Mouse (Mus musculus): ENCODE results near the gene Spryd7.
A peak's percentile ranks its signal among the peaks of the same experiment; 100 is the strongest.
"Not testable (repeated sequence)": the region's sequence is repeated elsewhere in the genome, so short reads cannot be mapped to it uniquely, and the experiment has no call there.

Gene Spryd7

GRCm38 (mm10) chr14:61556289-61557147, at the start of gene Spryd7:
Spryd7 (minus strand) TSS chr14:61556886.
- peak; percentile 98 for DNase-seq (ENCODE audit: low spot score in 2 of 2)

DNA sequence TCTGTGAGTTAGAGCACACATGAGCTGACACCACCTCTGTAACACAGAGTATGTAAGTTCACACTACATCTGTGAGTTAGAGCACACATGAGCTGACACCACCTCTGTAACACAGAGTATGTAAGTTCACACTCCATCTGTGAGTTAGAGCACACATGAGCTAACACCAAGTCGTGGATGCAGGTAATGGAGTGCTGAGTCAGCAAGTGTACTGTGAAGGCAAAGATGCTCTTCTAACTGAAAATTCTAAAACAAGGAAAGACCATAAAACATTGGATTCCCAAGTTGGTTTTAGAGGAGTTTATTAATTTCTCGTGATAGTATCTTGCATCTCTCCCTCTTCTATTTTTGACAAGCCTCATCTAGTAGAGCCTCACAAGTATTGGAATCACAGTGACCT, 49.4 kb upstream of the Spryd7 start:
- not testable (repeated sequence) for DNase-seq (ENCODE audit: low spot score in 2 of 2)

- DNase-seq (ENCODE audit: low spot score in 2 of 2), result no peak
Measured at GRCm38 (mm10) chr14:61604081-61604480, 47.4 kb upstream of the Spryd7 start.

GRCm38 (mm10) chr14:61603069-61603755, 46.5 kb upstream of the Spryd7 start:
- DNase-seq (ENCODE audit: low spot score in 2 of 2), result no peak

DNA sequence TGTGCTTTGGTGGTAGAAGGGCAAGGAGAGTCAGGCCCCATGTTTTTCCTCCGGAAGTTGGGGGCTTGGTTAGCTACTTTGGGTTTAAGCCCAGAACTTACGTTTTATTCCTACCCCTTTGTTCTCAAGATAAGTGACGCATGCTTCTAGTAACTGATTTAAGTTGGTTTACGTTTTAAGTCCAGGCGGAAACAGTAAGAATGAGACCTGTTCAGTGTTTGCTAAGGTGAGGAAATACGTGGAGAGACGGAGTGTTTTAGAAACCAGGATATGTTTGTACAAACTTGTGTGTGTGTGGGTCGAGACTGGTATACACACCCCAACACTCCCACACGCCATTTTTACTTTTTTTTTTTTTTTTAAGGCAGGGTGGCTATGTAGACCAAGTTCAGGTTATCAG, 44.7 kb upstream of the Spryd7 start:
- no peak for DNase-seq (ENCODE audit: low spot score in 2 of 2)

DNA sequence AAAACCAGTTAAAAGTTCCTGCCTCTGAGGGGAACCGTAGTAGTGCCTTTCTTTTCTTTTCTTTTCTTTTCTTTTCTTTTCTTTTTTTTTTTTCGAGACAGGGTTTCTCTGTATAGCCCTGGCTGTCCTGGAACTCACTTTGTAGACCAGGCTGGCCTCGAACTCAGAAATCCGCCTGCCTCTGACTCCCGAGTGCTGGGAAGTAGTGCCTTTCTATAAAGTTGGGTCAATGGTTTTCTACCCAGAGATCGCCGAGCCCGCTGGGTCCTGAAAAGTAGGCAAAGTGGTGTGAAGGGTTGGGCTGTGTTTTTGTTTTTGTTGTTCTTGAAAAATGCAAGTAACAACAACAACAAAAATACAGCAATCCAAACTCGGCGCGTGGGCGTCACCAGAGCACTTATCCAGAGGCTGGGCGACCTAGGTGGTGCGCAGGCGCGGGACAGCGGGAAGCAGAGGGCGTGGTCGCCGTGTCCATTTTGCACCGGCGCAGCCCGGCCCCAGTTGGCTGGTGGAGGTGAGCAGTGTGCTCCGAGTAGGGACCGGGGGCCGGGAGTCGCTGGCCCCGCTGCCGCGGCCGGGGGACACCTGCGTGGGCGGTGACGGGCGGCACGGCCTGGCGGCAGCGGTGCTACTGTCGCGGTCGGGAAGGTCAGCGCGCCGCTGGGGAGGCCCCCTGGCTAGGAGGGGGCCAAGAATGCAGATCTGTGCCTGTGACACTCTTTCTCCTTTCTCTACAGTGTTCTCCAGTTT, 42.5 kb upstream of the Spryd7 start:
- DNase-seq (ENCODE audit: low spot score in 2 of 2), result peak; percentile 86 to 89

GRCm38 (mm10) chr14:61597968-61598367, 41.3 kb upstream of the Spryd7 start, which contains the start of gene Trim13:
Trim13 (plus strand) TSS chr14:61598247.
- DNase-seq (ENCODE audit: low spot score in 2 of 2), result no peak

GRCm38 (mm10) chr14:61596719-61597426, 40.2 kb upstream of the Spryd7 start:
- DNase-seq (ENCODE audit: low spot score in 2 of 2), result no peak

DNA sequence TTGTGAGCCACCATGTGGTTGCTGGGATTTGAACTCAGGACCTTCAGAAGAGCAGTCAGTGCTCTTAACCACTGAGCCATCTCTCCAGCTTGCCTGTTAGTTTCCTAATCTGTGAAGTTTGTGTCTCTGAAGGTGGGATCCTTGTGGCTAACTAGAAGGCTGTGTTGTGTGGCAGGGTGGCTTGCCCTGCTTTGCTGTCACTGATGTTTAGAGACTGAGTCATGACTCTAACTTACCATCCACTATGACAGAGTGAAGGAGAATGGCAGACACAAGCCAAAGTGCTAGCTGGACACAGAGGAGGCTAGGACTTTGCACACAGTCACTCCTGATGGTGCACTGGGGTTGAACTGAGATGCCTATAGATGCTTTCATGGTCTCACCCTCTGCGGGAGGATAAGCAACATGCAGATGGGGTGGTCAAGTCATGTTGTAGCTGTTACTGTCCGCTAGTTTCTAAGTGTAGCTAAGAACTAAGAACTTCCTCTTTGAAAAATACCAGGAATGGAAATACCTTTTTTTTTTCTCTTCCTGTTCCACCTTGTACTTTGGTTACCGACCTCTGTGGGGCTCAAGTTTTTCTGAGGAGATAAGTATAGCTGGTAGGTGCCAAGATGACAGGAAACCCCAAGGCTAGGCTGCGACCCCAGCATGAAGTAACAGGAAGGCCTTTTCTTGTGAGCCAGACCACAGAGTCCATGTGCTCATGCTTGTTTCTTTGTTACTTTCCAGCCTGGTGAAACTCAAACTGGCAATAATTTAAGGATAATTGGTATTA, 32.8 kb upstream of the Spryd7 start:
- DNase-seq (ENCODE audit: low spot score in 2 of 2), result no peak

DNA sequence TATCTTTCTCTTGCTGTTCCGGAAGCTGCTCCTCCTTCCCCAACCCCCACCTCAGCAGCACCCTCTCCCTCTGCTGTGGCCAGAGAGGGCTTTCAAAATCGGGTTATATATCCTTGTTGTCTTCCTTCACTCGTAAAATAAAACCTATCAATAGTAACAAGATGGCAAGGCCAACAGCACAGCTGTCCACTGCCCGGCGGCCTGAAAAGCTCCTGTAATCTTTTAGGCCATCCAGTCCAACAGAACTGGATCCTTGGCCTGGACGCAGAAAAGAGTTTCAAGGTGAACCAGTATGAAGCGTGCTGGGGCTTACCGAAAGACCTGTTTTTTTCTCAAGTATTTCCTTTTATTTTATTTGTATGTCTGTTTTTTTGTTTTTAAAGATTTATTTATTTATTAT, 19.3 kb upstream of the Spryd7 start:
- no peak for DNase-seq (ENCODE audit: low spot score in 2 of 2)

GRCm38 (mm10) chr14:61575066-61575465, 18.4 kb upstream of the Spryd7 start:
- no peak for DNase-seq (ENCODE audit: low spot score in 2 of 2)

DNA sequence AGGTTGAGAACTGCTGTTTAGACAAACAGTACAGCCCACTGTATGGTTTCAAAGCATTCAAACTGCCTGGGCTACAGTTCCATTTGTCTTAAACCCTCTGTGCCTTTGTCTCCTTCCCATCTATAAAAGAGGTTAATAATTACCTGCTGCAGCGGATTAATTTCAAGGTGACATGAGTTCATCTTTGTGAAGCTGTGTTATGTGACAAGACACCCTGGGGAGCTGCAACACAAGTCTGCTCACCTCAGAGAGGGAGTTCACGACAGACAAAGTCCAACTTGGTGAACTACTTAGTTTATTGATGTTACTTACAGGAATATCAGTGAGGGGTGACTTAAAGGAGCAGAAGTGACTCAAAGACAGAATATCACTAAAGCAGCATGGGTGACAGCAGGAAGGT, 15.4 kb upstream of the Spryd7 start:
- no peak for DNase-seq (ENCODE audit: low spot score in 2 of 2)

- peak; percentile 73 to 79 for DNase-seq (ENCODE audit: low spot score in 2 of 2)
Measured at GRCm38 (mm10) chr14:61571366-61571765, 14.7 kb upstream of the Spryd7 start.

DNA sequence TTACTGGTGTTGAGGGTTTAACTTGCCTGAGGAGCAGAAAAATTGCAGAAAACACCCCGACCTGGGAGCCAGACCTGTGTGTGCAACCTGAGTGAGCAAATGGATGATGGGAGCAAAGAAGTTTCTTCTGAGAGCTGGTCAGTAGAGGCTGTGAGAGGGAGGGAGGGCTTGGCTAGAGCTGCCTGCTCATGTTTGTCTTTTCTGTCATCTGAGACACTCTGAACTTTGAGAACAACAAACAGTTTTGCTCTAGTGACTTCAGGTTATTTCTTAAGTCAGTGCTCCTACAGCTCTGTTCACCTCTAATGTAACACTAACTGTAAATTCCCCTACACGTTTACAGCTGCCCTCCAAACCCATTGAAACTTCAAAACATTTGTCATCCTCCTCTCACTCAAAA, 12.7 kb upstream of the Spryd7 start:
- no peak for DNase-seq (ENCODE audit: low spot score in 2 of 2)

DNA sequence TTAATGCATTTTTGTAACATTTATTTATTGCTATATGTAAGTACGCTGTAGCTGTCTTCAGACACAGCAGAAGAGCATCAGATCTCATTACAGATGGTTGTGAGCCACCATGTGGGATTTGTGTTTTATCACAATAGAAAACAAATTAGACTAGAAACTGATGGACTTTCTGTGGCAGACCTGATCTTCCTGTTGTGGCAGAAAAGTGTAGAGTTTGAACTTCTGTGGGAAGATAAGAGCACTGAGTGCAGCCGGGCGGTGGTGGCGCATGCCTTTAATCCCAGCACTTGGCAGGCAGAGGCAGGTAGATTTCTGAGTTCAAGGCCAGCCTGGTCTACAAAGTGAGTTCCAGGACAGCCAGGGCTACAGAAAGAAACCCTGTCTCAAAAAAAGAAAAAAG, 9.5 kb upstream of the Spryd7 start:
- DNase-seq (ENCODE audit: low spot score in 2 of 2), result not testable (repeated sequence)

DNA sequence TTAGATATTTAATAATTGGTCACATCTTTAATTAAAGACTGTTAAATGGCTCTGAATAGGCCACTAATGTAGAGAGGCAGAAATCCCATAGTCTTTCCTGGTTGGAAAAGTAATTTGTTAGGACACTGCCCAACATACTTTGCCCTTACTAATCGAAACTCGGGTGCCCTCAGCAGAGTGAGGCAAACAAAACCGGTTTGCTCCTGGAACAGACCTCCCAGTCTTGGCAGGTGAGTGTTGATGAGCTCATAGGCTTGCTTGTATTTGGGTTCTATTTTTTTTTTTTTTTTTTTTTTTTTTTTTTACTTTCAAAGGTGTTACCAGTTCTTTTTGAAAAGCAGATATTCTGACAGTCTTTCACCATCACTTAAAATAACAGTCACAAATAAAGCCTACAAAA, 3.2 kb upstream of the Spryd7 start:
- no peak for DNase-seq (ENCODE audit: low spot score in 2 of 2)

DNA sequence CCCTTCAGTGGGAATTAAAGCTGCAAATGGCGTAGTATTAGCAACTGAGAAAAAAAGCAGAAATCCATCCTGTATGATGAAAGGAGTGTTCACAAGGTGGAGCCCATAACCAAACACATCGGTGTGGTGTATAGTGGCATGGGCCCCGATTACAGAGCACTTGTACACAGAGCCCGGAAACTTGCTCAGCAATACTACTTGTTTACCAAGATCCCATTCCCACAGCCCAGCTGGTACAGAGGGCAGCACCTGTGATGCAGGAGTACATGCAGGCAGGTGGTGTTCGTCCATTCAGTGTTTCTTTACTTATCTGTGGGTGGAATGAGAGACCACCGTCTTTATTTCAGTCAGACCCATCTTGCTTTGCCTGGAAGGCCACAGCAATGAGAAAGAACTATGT, 2.2 kb upstream of the Spryd7 start:
- no peak for DNase-seq (ENCODE audit: low spot score in 2 of 2)

DNA sequence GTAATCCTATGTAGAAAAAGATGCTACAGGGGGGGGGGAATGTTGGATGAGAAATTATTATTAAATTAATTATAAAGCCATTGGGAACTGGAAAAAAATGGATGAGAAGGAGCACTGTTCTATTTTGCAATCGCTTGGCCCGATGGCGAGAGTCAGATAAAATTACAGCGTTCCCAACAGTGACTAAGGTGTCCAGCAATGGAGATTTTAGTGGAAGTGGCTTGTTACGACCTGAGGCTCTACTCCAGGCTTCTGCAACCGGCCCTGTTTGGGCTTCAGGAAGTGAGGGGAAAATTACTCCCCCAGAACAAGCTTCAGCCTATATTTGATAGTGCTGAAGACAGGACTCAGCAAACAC, 776 bp downstream of the Spryd7 start:
- DNase-seq (ENCODE audit: low spot score in 2 of 2), result no peak

- DNase-seq (ENCODE audit: low spot score in 2 of 2), result no peak
Measured at GRCm38 (mm10) chr14:61548614-61549013, 8.1 kb downstream of the Spryd7 start.

DNA sequence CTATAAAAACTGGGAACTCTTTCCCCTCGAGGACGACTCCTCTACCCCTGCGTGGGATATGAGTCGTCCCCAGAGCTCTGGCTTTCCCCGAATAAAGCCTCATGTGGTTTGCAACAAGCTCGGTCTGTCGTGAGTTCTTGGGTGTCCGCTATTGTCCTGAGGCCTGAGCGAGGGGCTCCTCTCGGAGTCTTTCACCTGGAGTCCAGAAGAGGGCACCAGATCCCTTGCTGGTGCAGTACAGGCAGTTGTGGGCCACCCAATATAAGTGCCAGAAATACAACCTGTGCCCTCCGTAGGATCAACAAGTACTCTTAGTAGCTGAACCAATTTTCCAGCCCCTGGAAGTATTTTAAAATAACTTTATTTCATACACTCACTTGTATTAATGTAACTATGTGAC, 18.9 kb downstream of the Spryd7 start:
- DNase-seq (ENCODE audit: low spot score in 2 of 2), result not testable (repeated sequence)
